Mouse (Mus musculus) forebrain, embryonic 10.5 days (tissue): ENCODE data around the gene Swsap1. TPM values are rescaled to one million over a fixed set of nuclear protein-coding genes. Genes with fewer than 3 reads are reported as not detected.

Experiments
- DNase-seq: peaks from one replicate; pipeline ENCODE4 v3.0.0-alpha.2; 2017; ENCODE audit warnings: low spot score; ENCODE audit errors: extremely low spot score
- H3K27ac ChIP-seq: fragments of 300-500 bp; sonication (generic); 2 replicates; pipeline ENCODE4 v1.5.1; 2016; ENCODE audit warnings: mild to moderate bottlenecking
- H3K27me3 ChIP-seq: fragments of 300-500 bp; sonication (generic); 2 replicates; pipeline ENCODE4 v1.6.1; 2016; ENCODE audit warnings: mild to moderate bottlenecking; ENCODE audit not compliant: poor library complexity, severe bottlenecking
- H3K36me3 ChIP-seq: fragments of 300-500 bp; sonication (generic); replicated peaks from 2 replicates; pipeline ENCODE4 v1.6.1; 2016; ENCODE audit warnings: mild to moderate bottlenecking, moderate library complexity
- H3K4me1 ChIP-seq: fragments of 300-500 bp; sonication (generic); 2 replicates; pipeline ENCODE4 v1.6.1; 2016
- H3K4me3 ChIP-seq: fragments of 300-500 bp; sonication (generic); 2 replicates; pipeline ENCODE4 v1.5.1; 2016; ENCODE audit warnings: mild to moderate bottlenecking, moderate library complexity
- H3K9me3 ChIP-seq: fragments of 300-500 bp; sonication (generic); 2 replicates; pipeline ENCODE4 v1.6.1; 2016; ENCODE audit warnings: mild to moderate bottlenecking, moderate library complexity
- WGBS: fragments of 180-500 bp; shearing (Covaris S2); methylation state at CpG from one replicate; pipeline ENCODE4 v1.1.7; 2016; 5-methylcytosine and 5-hydroxymethylcytosine counted together
- polyA plus RNA-seq: library from polyadenylated mRNA; unstranded; fragments of >200 nt; fragmentation: Nextera tagmentation; extraction: Ambion mirVana; gene quantifications from 2 replicates; pipeline ENCODE4 v1.2.1, GENCODE M21; 2016

The Swsap1 gene
- polyA plus RNA-seq, 1 experiment from 2014 or later, result 9.6 TPM

DNA sequence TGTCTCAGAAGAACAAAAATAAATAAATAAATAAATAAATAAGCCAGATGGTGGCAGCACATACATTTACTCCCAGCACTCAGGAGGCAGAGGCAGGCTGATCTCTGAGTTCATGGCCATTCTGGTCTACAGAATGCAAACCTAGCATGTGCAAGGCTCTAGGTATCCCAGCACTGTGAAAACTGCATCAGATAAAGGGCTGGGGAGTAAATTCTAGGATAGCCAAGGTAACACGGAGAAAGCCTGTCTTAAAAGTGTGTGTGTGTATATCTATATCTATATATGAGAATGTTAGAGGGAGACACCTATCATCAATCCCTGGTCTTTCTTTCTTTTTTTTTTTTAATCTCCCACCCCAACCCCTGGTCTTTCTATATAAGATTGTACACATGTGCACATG is 30.0 kb upstream of the Swsap1 start:
- Histone ChIP-seq H3K9me3 (no peaks in the 10 kb centered on the region), H3K27me3 (no peaks in the 10 kb centered on the region), H3K4me3 (no peak overlapping the region), H3K27ac (no peak overlapping the region), H3K4me1 (peaks cover 19% of the 10 kb centered on the region), H3K36me3 (peaks cover 23% of the 10 kb centered on the region)
- 100% methylated on average over 1 of the region's 1 CpGs for WGBS
- DNase-seq, result no peak

DNA sequence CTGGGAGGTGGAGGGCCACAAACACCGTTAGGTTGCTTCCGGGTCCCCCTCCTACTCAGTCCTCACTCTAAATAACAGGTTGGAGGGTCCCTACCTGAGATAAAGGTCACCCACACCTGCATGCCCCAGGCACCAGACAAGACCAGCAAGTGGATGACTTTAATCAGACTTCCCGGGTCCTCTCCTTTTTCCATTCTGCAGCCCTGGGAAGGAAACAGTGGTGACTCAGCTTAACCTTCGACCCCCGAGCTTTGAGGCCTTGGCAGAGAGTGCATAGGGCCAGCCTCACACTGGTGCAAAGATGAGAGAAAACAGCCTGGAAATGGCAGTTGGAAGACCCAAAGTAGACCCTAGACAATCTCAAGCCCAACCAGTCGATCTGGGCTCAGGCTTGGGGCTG is 29.4 kb upstream of the Swsap1 start:
- 77% methylated on average over 6 of the region's 6 CpGs for WGBS
- DNase-seq, result no peak
- Histone ChIP-seq H3K27ac (no peak overlapping the region), H3K4me3 (peak overlapping the region; percentile 52), H3K9me3 (no peaks in the 10 kb centered on the region), H3K27me3 (no peaks in the 10 kb centered on the region), H3K36me3 (peaks cover 21% of the 10 kb centered on the region), H3K4me1 (peaks cover 19% of the 10 kb centered on the region)

DNA sequence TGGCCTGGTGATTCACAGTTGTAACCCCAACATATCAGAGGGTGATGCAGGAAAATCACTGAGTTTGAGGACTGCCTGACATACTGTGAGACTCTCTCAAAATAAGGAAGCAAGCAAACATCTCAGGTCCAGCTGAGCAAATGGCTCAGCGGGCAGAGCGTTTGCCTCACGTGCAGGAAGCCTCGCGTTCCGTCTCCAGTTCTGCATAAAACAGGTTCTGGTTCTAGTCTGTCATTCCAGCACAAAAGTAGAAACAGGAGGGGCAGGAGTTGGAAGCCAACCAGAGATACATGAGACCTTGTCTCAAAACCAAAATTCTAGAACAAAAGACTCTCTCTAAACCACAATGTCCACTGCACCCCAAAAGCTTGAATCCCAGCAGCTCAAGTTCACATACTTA is 28.8 kb upstream of the Swsap1 start:
- Histone ChIP-seq H3K4me1 (peaks cover 19% of the 10 kb centered on the region), H3K9me3 (no peaks in the 10 kb centered on the region), H3K27me3 (no peaks in the 10 kb centered on the region), H3K36me3 (peaks cover 18% of the 10 kb centered on the region), H3K4me3 (peak overlapping the region; percentile 52), H3K27ac (peak overlapping the region; percentile 73)
- WGBS, result 4% methylated on average over 6 of the region's 6 CpGs
- peak; percentile 37 for DNase-seq

DNA sequence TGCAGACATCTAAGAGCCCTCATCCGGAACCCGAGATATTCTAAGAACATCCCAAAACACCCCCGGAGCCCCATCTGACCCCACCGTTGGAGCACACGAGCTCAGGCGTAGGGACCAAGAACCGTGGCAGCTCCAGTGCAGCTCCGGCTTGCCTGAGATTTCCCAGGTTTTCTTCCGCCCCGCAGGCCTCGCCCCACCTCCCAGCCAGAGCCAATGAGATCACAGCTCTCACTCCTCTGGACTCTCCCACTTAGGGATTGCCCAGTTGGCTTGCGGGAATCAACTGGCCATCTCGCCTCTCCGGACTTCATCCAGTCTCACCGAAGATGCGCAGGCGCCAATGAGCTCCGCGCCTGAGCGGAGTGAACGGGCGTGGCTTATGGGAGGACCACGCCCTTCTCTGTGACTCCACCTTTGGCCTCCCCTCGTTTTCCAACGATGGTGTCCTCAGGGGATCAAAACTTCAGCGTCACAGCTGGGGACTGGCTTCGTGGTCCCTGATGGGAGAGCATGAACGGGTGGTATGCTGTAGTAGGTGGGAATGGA is 28.3 kb upstream of the Swsap1 start, which contains the start of the genes Ccdc159 and Tmem205:
Gene Ccdc159, plus strand, starts transcription at position 264 of the 546 bp plus-strand sequence.
Gene Tmem205, minus strand, starts transcription at position 349 of the 546 bp plus-strand sequence.
- H3K4me3 ChIP-seq, result peak within 1 kb of the TSS; percentile 52
- H3K4me1 ChIP-seq, result peaks cover 19% of the 10 kb centered on the region
- peak; percentile 93 for DNase-seq
- WGBS, result under 1% methylated on average over 28 of the region's 28 CpGs
- H3K36me3 ChIP-seq, result peaks cover 15% of the 10 kb centered on the region
- no peaks in the 10 kb centered on the region for H3K9me3 ChIP-seq
- H3K27ac ChIP-seq, result peak within 1 kb of the TSS; percentile 73
- 0 out of 2 replicates have a peak, but pooled peaks cover under 1% of the 10 kb centered on the region for H3K27me3 ChIP-seq

DNA sequence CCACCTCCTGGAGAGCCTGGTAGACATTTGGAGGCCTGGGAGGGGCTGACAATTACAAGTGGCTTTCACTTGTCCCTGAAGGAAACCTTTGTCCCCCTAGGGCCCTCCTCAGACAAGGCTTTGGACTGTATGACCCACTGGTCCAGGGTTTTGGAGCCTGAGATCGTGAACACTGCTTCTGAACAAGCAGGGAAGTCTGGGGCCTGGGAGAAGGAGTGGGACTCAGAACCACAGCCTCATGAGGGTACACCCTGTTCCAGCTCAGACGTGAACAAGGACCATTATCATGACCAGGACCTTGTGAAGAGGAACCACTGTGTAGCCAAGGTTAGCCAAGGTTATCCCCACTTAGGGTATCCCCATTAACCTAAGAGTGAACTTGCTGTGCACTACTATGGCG is 26.3 kb upstream of the Swsap1 start:
- H3K27me3 ChIP-seq, result peaks cover 20% of the 10 kb centered on the region
- H3K36me3 ChIP-seq, result peaks cover 11% of the 10 kb centered on the region
- peaks cover 19% of the 10 kb centered on the region for H3K4me1 ChIP-seq
- H3K27ac ChIP-seq, result no peak overlapping the region
- no peak overlapping the region for H3K4me3 ChIP-seq
- WGBS, result 82% methylated on average over 3 of the region's 3 CpGs
- no peak for DNase-seq
- no peaks in the 10 kb centered on the region for H3K9me3 ChIP-seq

DNA sequence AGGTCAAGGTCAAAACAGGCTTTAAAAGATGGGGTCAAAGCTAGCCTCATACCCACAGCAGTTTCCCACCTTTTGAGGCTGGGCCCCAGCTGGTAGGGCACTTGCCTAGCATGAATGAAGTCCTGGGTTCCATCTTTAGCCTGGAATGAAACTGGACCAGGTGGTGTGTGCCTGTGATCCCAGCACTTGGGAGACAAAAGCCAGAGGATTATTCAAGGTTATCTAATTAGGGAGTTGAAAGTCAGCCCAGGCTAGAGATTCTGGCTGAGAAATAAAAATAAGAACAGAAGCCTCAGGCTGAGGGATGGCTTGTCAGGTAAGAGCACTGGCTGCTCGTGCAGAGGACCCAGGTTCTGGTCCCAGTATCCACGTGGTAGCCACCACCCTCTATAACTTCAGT is 23.5 kb upstream of the Swsap1 start:
- 75% methylated on average over 2 of the region's 2 CpGs for WGBS
- H3K4me3 ChIP-seq, result no peak overlapping the region
- DNase-seq, result no peak
- peaks cover 34% of the 10 kb centered on the region for H3K27me3 ChIP-seq
- H3K27ac ChIP-seq, result no peak overlapping the region
- H3K9me3 ChIP-seq, result no peaks in the 10 kb centered on the region
- H3K4me1 ChIP-seq, result peaks cover 18% of the 10 kb centered on the region
- H3K36me3 ChIP-seq, result no peaks in the 10 kb centered on the region

DNA sequence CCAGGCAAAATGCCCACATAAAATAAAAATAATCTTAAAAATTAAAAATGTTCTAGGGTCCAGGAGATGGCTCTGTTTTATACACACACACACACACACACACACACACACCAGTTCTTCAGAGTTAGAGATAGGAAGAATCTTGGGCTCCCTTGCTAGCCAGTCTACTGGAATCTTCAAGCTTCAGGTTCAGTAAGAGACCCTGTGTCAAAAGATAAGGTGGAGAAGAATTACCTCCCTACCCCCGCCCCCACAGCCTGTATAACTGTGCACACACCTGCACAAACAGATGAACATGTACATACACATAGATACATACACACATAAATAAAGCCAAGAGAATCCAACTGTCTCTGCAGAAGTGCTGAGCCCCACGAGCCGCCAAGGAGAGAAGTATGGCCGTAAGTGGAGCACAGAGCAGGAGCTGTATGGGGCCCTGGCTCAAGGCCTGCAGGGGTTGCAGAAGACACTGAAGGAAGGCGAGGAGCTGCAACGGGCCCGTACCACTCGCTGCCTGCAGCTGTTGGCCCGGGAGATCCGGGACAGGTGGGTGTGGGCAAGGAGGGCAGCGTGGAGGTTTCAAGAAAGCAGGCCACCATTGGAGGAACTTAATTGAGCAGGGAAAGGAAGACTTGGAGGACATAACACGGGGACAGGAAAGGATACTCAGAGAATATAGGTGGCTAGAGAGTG is 23.0 kb upstream of the Swsap1 start:
- peaks cover 20% of the 10 kb centered on the region for H3K4me1 ChIP-seq
- H3K27me3 ChIP-seq, result peaks cover 34% of the 10 kb centered on the region
- H3K36me3 ChIP-seq, result no peaks in the 10 kb centered on the region
- no peak for DNase-seq
- no peak overlapping the region for H3K4me3 ChIP-seq
- WGBS, result 66% methylated on average over 12 of the region's 12 CpGs
- no peaks in the 10 kb centered on the region for H3K9me3 ChIP-seq
- no peak overlapping the region for H3K27ac ChIP-seq

DNA sequence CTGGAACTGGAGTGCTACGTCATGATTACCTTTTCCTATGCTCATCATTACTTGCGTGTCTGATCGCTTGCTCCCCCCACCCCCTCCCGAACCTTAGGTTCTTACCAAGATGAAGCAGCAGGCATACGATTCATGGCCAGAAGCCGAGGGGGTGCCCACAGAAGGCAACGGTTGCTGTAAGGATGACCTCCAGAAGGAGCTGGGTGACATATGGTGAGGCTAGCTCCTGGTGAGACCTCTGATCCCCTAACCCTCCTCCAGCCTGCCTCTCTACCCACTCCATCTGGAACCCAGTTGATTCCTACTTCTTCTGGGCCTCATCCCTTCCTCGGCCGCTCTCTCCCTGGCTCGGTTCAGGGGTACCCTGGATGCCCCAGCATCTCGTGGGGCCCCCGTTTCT is 21.5 kb upstream of the Swsap1 start:
- DNase-seq, result no peak

DNA sequence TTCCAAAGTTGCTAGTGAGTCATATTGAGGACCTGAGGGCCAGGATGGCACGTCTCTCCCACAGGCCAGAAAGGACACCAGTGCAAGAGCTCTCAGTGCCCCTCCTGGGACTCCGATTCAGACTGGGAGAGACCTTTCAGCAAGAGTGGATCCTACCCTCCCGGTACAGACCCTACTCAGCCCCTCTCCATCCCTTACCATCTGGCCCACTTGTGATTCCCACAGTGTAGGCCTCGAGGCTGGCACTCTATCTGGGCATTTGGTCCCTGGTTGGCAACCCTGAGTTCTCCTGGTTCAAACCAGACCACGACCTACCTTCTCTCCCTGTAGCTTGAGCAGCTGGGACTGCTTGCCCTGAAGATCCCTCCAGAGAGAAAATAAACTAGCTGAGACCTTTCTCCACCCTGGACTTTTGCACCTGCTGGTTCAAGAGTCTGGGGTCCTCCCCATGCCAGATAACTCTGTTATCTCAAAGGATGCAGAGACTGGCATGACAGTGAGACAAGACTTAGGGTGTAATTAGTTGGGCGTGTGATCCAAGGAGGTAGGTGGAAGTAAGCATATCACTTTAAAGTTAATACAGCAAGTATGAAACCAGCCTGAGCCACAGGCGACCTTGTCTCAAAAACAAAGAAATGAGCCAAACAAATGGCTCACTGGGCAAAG is 20.0 kb upstream of the Swsap1 start:
- no peaks in the 10 kb centered on the region for H3K9me3 ChIP-seq
- H3K4me1 ChIP-seq, result peaks cover 22% of the 10 kb centered on the region
- H3K27ac ChIP-seq, result no peak overlapping the region
- DNase-seq, result no peak
- H3K4me3 ChIP-seq, result no peak overlapping the region
- H3K36me3 ChIP-seq, result peaks cover 2% of the 10 kb centered on the region; the same call in 1 of the 2 replicates
- H3K27me3 ChIP-seq, result peaks cover 42% of the 10 kb centered on the region
- 90% methylated on average over 7 of the region's 7 CpGs for WGBS

More for the DNA sequence above, 21.5 kb upstream of the Swsap1 start:
- 91% methylated on average over 12 of the region's 12 CpGs for WGBS
- no peak overlapping the region for H3K27ac ChIP-seq
- H3K4me1 ChIP-seq, result peaks cover 22% of the 10 kb centered on the region
- H3K9me3 ChIP-seq, result no peaks in the 10 kb centered on the region
- peaks cover 42% of the 10 kb centered on the region for H3K27me3 ChIP-seq
- H3K4me3 ChIP-seq, result no peak overlapping the region
- H3K36me3 ChIP-seq, result no peaks in the 10 kb centered on the region

DNA sequence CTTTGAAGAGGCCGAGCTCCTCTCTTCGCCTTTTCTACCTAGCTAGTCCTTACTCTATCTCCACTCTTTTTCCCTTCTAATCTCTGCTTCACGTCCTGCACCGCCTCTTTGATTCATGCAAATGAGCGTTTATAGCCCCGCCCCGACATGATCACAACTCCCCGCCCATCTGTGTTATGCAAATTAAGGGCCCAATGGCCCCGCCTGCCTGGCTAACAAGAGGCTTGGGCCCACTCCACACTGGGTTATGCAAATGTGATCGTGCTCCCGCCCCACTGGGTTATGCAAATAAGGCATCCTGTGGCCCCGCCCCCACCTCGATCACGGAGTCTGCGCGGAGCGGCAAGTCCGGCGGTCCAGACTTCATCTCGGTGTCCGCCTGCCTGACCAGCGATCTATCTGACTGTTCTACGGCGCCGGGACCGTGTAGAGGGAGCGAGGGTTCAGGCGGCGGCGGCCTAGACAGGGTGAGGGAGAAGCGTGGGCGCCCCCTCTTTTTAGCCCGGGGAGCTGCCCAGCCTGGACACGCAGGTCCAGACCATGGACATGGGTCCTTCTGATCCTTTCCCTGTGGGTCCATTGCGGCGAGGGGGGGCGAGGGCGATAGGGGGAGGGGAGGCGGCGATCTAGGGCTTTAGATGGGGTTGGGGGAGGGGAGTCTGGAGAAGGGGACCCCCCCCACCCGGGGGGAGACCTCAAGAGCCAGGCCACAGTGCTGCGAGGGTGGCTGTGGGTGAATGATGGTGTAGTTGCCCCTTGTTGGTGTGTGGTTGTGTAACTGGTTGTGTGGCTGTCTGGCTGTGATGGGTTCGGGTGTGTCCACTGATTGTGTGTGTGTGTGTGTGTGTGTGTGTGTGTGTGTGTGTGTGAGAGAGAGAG is 18.6 kb upstream of the Swsap1 start, which contains the start of gene Plppr2:
Gene Plppr2, plus strand, starts transcription at position 342 of the 879 bp plus-strand sequence.
- Histone ChIP-seq H3K4me3 (peak within 1 kb of the TSS; percentile 73), H3K9me3 (no peaks in the 10 kb centered on the region), H3K27ac (peak within 1 kb of the TSS; percentile 86), H3K27me3 (peaks cover 42% of the 10 kb centered on the region), H3K36me3 (peaks cover 9% of the 10 kb centered on the region), H3K4me1 (peaks cover 22% of the 10 kb centered on the region)
- DNase-seq, result peak; percentile 99
- WGBS, result 3% methylated on average over 43 of the region's 43 CpGs

DNA sequence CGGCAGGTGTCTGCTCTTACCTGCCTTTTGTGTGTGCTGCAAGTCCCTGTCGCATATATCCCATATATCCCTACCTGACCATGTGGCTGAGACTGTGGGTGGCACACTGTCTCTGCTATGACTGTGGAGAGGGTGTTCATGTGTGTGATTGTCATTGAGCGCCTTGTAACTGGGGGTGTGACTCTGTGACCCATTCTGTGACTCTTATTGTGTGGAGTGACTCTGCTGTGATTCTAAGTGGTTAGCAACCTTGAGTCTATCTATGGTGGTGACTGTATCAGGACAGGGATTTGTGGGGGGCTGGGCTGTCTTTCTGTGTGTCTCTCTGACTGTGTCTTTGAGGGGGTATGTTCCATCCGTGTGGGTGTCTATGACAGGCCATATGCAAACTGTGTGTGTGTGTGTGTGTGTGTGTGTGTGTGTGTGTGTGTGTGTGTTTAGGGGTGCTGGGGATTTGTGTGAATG is 17.8 kb upstream of the Swsap1 start:
- no peak for DNase-seq
- no peak overlapping the region for H3K27ac ChIP-seq
- 87% methylated on average over 4 of the region's 4 CpGs for WGBS
- peaks cover 37% of the 10 kb centered on the region for H3K27me3 ChIP-seq
- peak overlapping the region; percentile 73 for H3K4me3 ChIP-seq
- H3K4me1 ChIP-seq, result peaks cover 22% of the 10 kb centered on the region
- peaks cover 9% of the 10 kb centered on the region for H3K36me3 ChIP-seq
- no peaks in the 10 kb centered on the region for H3K9me3 ChIP-seq

DNA sequence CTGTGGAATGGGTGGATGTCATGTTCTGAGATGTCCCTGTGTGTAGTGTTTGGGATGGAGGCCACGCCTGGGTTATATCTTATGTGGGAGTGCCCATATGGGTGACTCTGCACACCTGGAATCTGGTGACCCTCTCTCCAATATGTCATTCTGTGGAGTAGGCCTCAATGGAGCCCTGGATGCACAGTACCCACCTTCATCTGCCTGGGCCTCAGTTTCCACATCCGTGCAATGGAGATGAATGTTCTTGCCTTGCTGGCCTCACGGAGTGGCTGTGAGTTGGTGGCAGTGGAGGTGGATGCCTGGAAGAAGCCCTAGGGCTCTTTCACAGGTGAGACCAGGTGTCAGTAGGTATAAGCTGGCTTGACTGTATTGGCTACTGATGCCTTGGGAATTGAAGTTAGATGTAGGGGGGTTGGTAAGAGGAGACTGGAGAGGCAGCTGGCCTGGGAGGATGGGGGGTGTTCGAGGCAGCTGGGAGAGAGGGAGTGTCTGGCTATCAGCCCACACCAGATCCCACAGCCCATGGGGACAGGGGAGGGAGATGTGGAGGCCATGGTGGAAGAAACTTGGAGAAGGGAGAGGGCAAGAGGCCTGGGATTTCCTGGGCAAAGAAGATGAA is 17.2 kb upstream of the Swsap1 start:
- WGBS, result 89% methylated on average over 4 of the region's 4 CpGs
- H3K27me3 ChIP-seq, result peaks cover 34% of the 10 kb centered on the region
- peak overlapping the region; percentile 73; the same call in 1 of the 2 replicates for H3K4me3 ChIP-seq
- no peak for DNase-seq
- peaks cover 9% of the 10 kb centered on the region for H3K36me3 ChIP-seq
- H3K4me1 ChIP-seq, result peaks cover 22% of the 10 kb centered on the region
- H3K9me3 ChIP-seq, result no peaks in the 10 kb centered on the region
- no peak overlapping the region for H3K27ac ChIP-seq
